Mouse (Mus musculus): ENCODE measurements around the gene Zfp341.
A peak's percentile ranks its signal among the peaks of the same experiment; 100 is the strongest.

GRCm38 (mm10) chr2:154600586-154600985, 12.5 kb upstream of the Zfp341 start:
- TF ChIP-seq EP300 (IDR thresholded peaks at IDR 0.05; ENCODE audit: low read depth) (no peak), CTCF (IDR thresholded peaks at IDR 0.05; ENCODE audit: low read depth) (peak; percentile 37; the same call in 1 of the 2 replicates)

All from liver, postnatal 0 days (tissue).